Mouse (Mus musculus) gastrocnemius, adult 2 months (tissue): ENCODE measurements around the gene Zbtb43. TPM values are rescaled to one million over a fixed set of nuclear protein-coding genes. Genes with fewer than 3 reads are reported as not detected.

Experiments
- DNase-seq: peaks from one replicate; pipeline ENCODE4 v3.0.0; 2022
- H3K27ac ChIP-seq: fragments of 200-600 bp; 2 replicates; pipeline ENCODE4 v1.8.1; 2022; ENCODE audit warnings: mild to moderate bottlenecking
- H3K4me3 ChIP-seq: fragments of 200-600 bp; 2 replicates; pipeline ENCODE4 v1.8.1; 2022; ENCODE audit warnings: mild to moderate bottlenecking, moderate library complexity
- CTCF ChIP-seq: fragments of 200-600 bp; IDR thresholded peaks from 2 replicates; pipeline ENCODE4 v1.8.1; 2022; ENCODE audit warnings: antibody characterized with exemption, mild to moderate bottlenecking, moderate library complexity
- intact Hi-C: fragments of 180-260 bp; cut with DNase I; formaldehyde crosslinking; loops from one replicate; pipeline ENCODE4 v1.15.1; 2025
- total RNA-seq, 2 experiments: library from RNA; stranded (reverse); gene quantifications; 2 replicates each; pipeline ENCODE4 v1.2.3; 2021

Zbtb43 gene
- total RNA-seq, 2 experiments from 2014 or later = 13.6 to 14.3 TPM

GRCm38 (mm10) chr2:33451038-33451978, 17.1 kb downstream of the Zbtb43 start:
- no peak overlapping the region for H3K4me3 ChIP-seq
- no peak for DNase-seq
- intact Hi-C loops = no loop called here
- peak overlapping the region; percentile 76; the same call in 1 of the 2 replicates for H3K27ac ChIP-seq
- no peak for TF ChIP-seq CTCF

GRCm38 (mm10) chr2:33449119-33449873, 19.1 kb downstream of the Zbtb43 start:
- no peak for TF ChIP-seq CTCF
- no peak overlapping the region for H3K27ac ChIP-seq
- intact Hi-C loops = no loop called here

GRCm38 (mm10) chr2:33446796-33447195, 21.6 kb downstream of the Zbtb43 start:
- no peak for TF ChIP-seq CTCF
- H3K27ac ChIP-seq = no peak overlapping the region
- intact Hi-C loops = no loop called here
- no peak for DNase-seq
- no peak overlapping the region for H3K4me3 ChIP-seq

More at GRCm38 (mm10) chr2:33449119-33449873, 19.1 kb downstream of the Zbtb43 start:
- H3K4me3 ChIP-seq = no peak overlapping the region
- DNase-seq = no peak

GRCm38 (mm10) chr2:33445741-33446140, 22.6 kb downstream of the Zbtb43 start:
- no peak for DNase-seq
- H3K27ac ChIP-seq = no peak overlapping the region
- intact Hi-C loops = no loop called here
- no peak overlapping the region for H3K4me3 ChIP-seq
- no peak for TF ChIP-seq CTCF

- Histone ChIP-seq H3K4me3 (no peak overlapping the region), H3K27ac (peak overlapping the region; percentile 61; the same call in 1 of the 2 replicates)
- TF ChIP-seq CTCF = no peak
- no peak for DNase-seq
- intact Hi-C loops = no loop called here
These were observed 23.5 kb downstream of the Zbtb43 start for GRCm38 (mm10) chr2:33444862-33445261.

- intact Hi-C loops = no loop called here
- H3K4me3 ChIP-seq = no peak overlapping the region
- peak; percentile 95 for DNase-seq
- peak; percentile 33; the same call in 1 of the 2 replicates for TF ChIP-seq CTCF
- peak overlapping the region; percentile 61 for H3K27ac ChIP-seq
These were observed 24.0 kb downstream of the Zbtb43 start for GRCm38 (mm10) chr2:33444358-33444757.

GRCm38 (mm10) chr2:33442701-33443100, 25.7 kb downstream of the Zbtb43 start:
- intact Hi-C loops = no loop called here

GRCm38 (mm10) chr2:33440893-33441292, 27.5 kb downstream of the Zbtb43 start:
- no peak overlapping the region for H3K27ac ChIP-seq
- H3K4me3 ChIP-seq = no peak overlapping the region
- TF ChIP-seq CTCF = no peak
- intact Hi-C loops = no loop called here
- no peak for DNase-seq

More at GRCm38 (mm10) chr2:33442701-33443100, 25.7 kb downstream of the Zbtb43 start:
- no peak for DNase-seq
- H3K27ac ChIP-seq = no peak overlapping the region
- no peak overlapping the region for H3K4me3 ChIP-seq
- no peak for TF ChIP-seq CTCF

- DNase-seq = peak; percentile 11
- H3K4me3 ChIP-seq = no peak overlapping the region
- intact Hi-C loops = no loop called here
- no peak for TF ChIP-seq CTCF
- H3K27ac ChIP-seq = no peak overlapping the region
These were observed 28.2 kb downstream of the Zbtb43 start for GRCm38 (mm10) chr2:33439980-33440670.

GRCm38 (mm10) chr2:33439471-33439881, 28.9 kb downstream of the Zbtb43 start:
- no peak for TF ChIP-seq CTCF
- no peak overlapping the region for H3K4me3 ChIP-seq
- DNase-seq = peak; percentile 10
- intact Hi-C loops = no loop called here
- H3K27ac ChIP-seq = no peak overlapping the region

- intact Hi-C loops = no loop called here
These were observed 30.0 kb downstream of the Zbtb43 start for GRCm38 (mm10) chr2:33438377-33438776.

GRCm38 (mm10) chr2:33437184-33437583, 31.2 kb downstream of the Zbtb43 start:
- intact Hi-C loops = no loop called here
- no peak overlapping the region for H3K4me3 ChIP-seq
- peak; percentile 13 for DNase-seq
- H3K27ac ChIP-seq = no peak overlapping the region
- no peak for TF ChIP-seq CTCF

More at GRCm38 (mm10) chr2:33438377-33438776, 30.0 kb downstream of the Zbtb43 start:
- Histone ChIP-seq H3K27ac (no peak overlapping the region), H3K4me3 (no peak overlapping the region)
- DNase-seq = peak; percentile 7
- TF ChIP-seq CTCF = no peak
